Mouse (Mus musculus) ES-CJ7 (cell line): ENCODE results near the gene Wdr43.

Source experiments
- DNase-seq: peaks from one replicate; pipeline ENCODE4 v3.0.0; 2011; ENCODE audit warnings: low read depth, low spot score

Gene Wdr43

GRCm38 (mm10) chr17:71705113-71705512, 89.4 kb downstream of the Wdr43 start:
- DNase-seq = no peak

- DNase-seq = peak; percentile 18
Measured at GRCm38 (mm10) chr17:71705550-71706480, 90.1 kb downstream of the Wdr43 start.

- DNase-seq = no peak
Measured at GRCm38 (mm10) chr17:71707715-71708114, 92.0 kb downstream of the Wdr43 start.
